Mouse (Mus musculus) embryonic facial prominence, embryonic 12.5 days (tissue): ENCODE results near the gene Serpina3m. TPM values are rescaled to one million over a fixed set of nuclear protein-coding genes. Genes with fewer than 3 reads are reported as not detected.
"Not testable (repeated sequence)": the region's sequence is repeated elsewhere in the genome, so short reads cannot be mapped to it uniquely, and the experiment has no call there.

ENCODE experiments used
- ATAC-seq: fragments of 200-750 bp; cut with Nextera tagmentation; 2 replicates; pipeline ENCODE4 v1.8.0; 2017; ENCODE audit not compliant: insufficient number of reproducible peaks, insufficient read depth, low FRiP score, low TSS enrichment
- H3K27ac ChIP-seq: fragments of 300-500 bp; sonication (generic); 2 replicates; pipeline ENCODE4 v1.5.1; 2016; ENCODE audit warnings: mild to moderate bottlenecking
- H3K27me3 ChIP-seq: fragments of 300-500 bp; sonication (generic); 2 replicates; pipeline ENCODE4 v1.6.1; 2016; ENCODE audit warnings: mild to moderate bottlenecking, moderate library complexity
- H3K36me3 ChIP-seq: fragments of 300-500 bp; sonication (generic); 2 replicates; pipeline ENCODE4 v1.6.1; 2016; ENCODE audit warnings: mild to moderate bottlenecking
- H3K4me1 ChIP-seq: fragments of 300-500 bp; sonication (generic); 2 replicates; pipeline ENCODE4 v1.6.1; 2016
- H3K4me2 ChIP-seq: fragments of 300-500 bp; sonication (generic); replicated peaks from 2 replicates; pipeline ENCODE4 v1.6.1; 2016; ENCODE audit warnings: mild to moderate bottlenecking, moderate library complexity
- H3K4me3 ChIP-seq: fragments of 300-500 bp; sonication (generic); 2 replicates; pipeline ENCODE4 v1.5.1; 2016; ENCODE audit warnings: mild to moderate bottlenecking
- H3K9ac ChIP-seq: fragments of 300-500 bp; sonication (generic); 2 replicates; pipeline ENCODE4 v1.6.1; 2016; ENCODE audit warnings: mild to moderate bottlenecking, moderate library complexity
- H3K9me3 ChIP-seq: fragments of 300-500 bp; sonication (generic); 2 replicates; pipeline ENCODE4 v1.6.1; 2016; ENCODE audit warnings: mild to moderate bottlenecking, moderate library complexity
- WGBS: fragments of 180-500 bp; shearing (Covaris S2); methylation state at CpG from one replicate; pipeline ENCODE4 v1.1.7; 2016; 5-methylcytosine and 5-hydroxymethylcytosine counted together
- polyA plus RNA-seq: library from polyadenylated mRNA; unstranded; fragments of >200 nt; fragmentation: Nextera tagmentation; extraction: Ambion mirVana; gene quantifications from 2 replicates; pipeline ENCODE4 v1.2.1, GENCODE M21; 2016

Gene Serpina3m
- polyA plus RNA-seq, 1 experiment from 2014 or later = not detected

DNA sequence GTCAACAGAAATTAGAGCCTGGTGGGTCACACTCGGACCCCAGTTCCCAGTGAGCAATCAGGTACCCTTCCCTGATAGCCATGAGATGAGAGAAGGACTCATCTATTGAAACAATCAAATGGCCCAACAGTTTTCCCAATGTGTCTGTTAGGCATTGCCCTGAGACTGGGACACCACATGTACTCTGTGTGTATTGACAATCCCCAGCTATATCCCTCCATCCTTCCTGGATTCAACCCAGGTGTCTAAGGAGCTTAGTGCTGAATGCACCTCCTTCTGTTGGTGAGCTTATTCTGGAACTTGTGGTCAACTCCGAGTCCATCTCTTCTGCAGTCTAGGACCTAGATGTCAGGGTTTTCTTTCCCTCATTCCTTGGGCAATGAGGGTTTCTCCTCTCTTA lies 8.8 kb downstream of the Serpina3m start:
- no peak overlapping the region for H3K27ac ChIP-seq
- H3K36me3 ChIP-seq = no peaks in the 10 kb centered on the region
- H3K9ac ChIP-seq = no peak overlapping the region
- H3K27me3 ChIP-seq = no peaks in the 10 kb centered on the region
- no peak overlapping the region for H3K4me3 ChIP-seq
- no peak overlapping the region for H3K4me2 ChIP-seq
- WGBS = 75% methylated on average over 2 of the region's 2 CpGs
- ATAC-seq = no peak
- H3K9me3 ChIP-seq = no peaks in the 10 kb centered on the region
- no peaks in the 10 kb centered on the region for H3K4me1 ChIP-seq

DNA sequence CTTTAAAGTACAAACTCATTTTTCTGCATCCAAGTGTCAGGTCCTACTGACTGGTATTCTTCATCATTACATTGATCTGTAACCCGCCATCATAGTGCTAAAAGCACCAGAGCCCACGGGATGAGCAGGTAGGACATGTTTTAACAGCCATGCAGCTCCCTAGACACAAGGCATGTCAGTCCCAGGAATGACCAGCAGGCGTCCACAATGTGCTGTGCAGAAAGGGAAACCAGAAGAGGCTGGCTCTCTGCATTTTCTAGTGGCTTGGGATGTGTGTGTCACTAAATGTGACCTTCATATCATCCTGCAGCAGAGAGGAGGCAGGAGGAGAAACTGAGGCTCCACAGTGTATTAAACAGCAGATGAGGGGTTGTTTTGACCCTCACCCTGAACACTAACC lies 13.5 kb downstream of the Serpina3m start:
- not testable (repeated sequence) for H3K9me3 ChIP-seq, H3K27me3 ChIP-seq, H3K4me2 ChIP-seq, H3K9ac ChIP-seq, H3K36me3 ChIP-seq, H3K27ac ChIP-seq, H3K4me1 ChIP-seq, H3K4me3 ChIP-seq, ATAC-seq
- 39% methylated on average over 3 of the region's 3 CpGs for WGBS

DNA sequence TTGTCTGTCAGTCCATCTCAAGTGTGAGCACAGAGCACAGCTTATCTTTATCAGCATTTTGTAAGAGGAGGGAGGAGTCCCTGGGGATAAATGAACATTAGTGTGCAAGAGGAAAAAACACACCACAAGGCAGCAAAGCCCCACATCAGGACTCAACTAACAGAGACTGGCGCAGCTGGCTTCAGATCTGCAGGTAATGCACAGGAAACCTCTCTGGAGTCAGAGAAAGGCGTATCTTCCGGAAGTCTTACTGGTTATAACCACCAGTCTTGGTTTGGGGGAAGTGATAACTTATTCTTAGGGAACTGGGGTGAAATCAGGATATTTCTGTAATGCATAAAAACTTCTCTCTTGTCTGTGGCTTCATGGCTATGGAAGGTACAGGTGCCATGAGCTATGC lies 17.7 kb downstream of the Serpina3m start:
- Histone ChIP-seq H3K4me1 (no peaks in the 10 kb centered on the region), H3K9me3 (no peaks in the 10 kb centered on the region), H3K27me3 (no peaks in the 10 kb centered on the region), H3K36me3 (no peaks in the 10 kb centered on the region), H3K27ac (no peak overlapping the region), H3K4me3 (no peak overlapping the region), H3K9ac (no peak overlapping the region), H3K4me2 (no peak overlapping the region)
- 72% methylated on average over 3 of the region's 3 CpGs for WGBS
- ATAC-seq = no peak

DNA sequence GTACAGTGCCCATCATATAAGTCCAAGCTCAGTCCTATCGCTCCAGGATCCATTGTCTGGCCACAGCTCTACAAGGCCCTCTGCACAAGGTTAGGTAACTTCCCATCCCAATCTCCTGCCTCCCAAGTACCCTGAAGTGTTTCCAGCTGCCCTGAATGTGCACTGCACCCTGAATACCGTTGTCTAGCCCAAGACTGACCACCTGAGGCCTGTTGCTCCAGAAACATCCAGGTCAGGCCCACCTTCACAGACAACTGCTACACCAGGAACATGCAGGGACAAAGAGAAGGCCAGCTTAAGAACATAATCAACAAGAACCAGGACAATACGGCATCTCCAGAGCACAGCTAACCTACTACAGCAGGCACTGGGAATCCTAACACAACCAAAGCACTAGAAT lies 31.7 kb downstream of the Serpina3m start:
- Histone ChIP-seq H3K9me3 (no peaks in the 10 kb centered on the region), H3K4me3 (no peak overlapping the region), H3K4me2 (no peak overlapping the region), H3K36me3 (no peaks in the 10 kb centered on the region), H3K27ac (no peak overlapping the region), H3K9ac (no peak overlapping the region), H3K27me3 (no peaks in the 10 kb centered on the region), H3K4me1 (no peaks in the 10 kb centered on the region)
- WGBS = 85% methylated on average over 3 of the region's 3 CpGs
- ATAC-seq = no peak

DNA sequence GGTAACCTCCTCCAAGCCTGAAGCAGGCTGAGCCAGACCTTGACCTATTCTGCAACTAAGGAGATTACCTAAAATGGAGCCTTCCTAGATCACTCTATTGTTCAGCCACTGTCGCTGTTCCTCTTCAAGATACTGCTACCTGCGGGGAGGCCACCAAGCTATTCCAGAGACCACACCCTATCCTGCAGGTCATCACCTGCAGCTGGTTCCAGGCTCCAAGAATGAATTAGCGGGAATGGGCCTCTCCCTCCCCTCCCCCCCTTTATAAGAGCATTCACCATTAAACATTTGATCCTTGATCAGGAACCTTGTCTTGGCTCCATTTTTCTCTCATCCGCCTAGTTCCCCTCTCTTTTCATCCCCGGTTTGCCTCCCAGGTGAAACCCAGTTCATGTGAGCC lies 38.9 kb downstream of the Serpina3m start:
- H3K9ac ChIP-seq, H3K27ac ChIP-seq, H3K36me3 ChIP-seq, H3K9me3 ChIP-seq, H3K4me1 ChIP-seq, ATAC-seq, H3K27me3 ChIP-seq, H3K4me2 ChIP-seq, H3K4me3 ChIP-seq: not testable (repeated sequence)
- WGBS = 69% methylated on average over 5 of the region's 5 CpGs

- ATAC-seq, H3K27me3 ChIP-seq, H3K27ac ChIP-seq, H3K4me3 ChIP-seq, H3K4me1 ChIP-seq, H3K4me2 ChIP-seq, H3K9me3 ChIP-seq, H3K36me3 ChIP-seq, H3K9ac ChIP-seq: not testable (repeated sequence)
- WGBS = 77% methylated on average over 2 of the region's 2 CpGs
Observed at GRCm38 (mm10) chr12:104378351-104378750, 40.1 kb downstream of the Serpina3m start.

- H3K27ac ChIP-seq, H3K4me1 ChIP-seq: not testable (repeated sequence)
- WGBS = 45% methylated on average over 5 of the region's 5 CpGs
Observed at GRCm38 (mm10) chr12:104378815-104379214, 40.5 kb downstream of the Serpina3m start.

DNA sequence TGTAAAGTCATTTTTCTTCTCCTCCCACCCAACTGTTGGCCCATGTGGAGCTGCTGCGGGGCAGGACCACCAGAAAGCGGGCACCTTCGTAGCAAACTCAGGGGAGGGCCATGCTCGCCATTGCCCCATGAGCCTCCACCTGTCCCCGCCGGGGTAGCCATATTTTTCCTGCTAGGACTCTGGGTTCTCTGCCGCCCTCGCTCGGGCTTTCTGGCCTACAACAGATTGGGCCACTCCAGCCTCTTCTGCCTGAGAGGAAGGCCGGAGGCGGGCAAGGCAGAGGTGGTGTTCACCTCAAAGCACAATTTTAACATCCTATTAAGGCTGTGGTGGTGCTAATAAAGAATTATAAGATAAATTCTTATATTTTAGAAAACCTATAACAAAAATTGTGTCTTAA lies 41.6 kb downstream of the Serpina3m start:
- Histone ChIP-seq H3K9ac (no peak overlapping the region), H3K9me3 (no peaks in the 10 kb centered on the region), H3K27ac (no peak overlapping the region), H3K4me1 (no peaks in the 10 kb centered on the region), H3K36me3 (no peaks in the 10 kb centered on the region), H3K4me2 (no peak overlapping the region), H3K27me3 (no peaks in the 10 kb centered on the region), H3K4me3 (no peak overlapping the region)
- no peak for ATAC-seq
- 90% methylated on average over 11 of the region's 11 CpGs for WGBS

More at GRCm38 (mm10) chr12:104378815-104379214, 40.5 kb downstream of the Serpina3m start:
- not testable (repeated sequence) for H3K36me3 ChIP-seq, H3K4me2 ChIP-seq, H3K4me3 ChIP-seq, H3K27me3 ChIP-seq, H3K9me3 ChIP-seq, H3K9ac ChIP-seq, ATAC-seq

DNA sequence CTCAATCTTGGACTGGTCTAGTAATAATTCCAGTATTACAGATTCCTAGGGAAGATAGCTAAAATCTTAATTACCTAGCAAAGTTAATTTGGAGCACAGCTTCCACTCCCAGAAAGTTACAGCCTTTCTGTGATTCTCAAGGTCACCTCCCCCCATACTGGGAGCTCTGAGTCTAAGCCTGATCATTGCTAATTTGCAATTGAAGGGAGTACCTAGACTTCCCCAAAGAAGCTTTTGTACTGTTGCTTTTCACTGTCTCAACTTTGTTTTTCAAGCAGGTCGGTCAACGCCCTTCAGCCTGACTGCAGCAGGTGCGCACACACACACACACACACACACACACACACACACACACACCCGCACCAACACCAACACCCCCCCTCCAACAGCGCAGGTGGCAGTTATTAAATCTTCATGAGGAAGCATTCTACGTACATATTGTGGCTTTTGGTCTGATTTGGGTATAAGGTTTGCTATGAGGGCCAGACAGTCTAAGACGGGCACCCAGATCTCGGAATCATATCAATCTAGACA lies 42.9 kb downstream of the Serpina3m start:
- not testable (repeated sequence) for H3K4me3 ChIP-seq, H3K27ac ChIP-seq, ATAC-seq, H3K4me1 ChIP-seq, H3K9ac ChIP-seq, H3K36me3 ChIP-seq, H3K4me2 ChIP-seq, H3K9me3 ChIP-seq, H3K27me3 ChIP-seq
- 90% methylated on average over 8 of the region's 8 CpGs for WGBS

- H3K4me3 ChIP-seq, H3K4me2 ChIP-seq, H3K9ac ChIP-seq, H3K27me3 ChIP-seq, H3K9me3 ChIP-seq, H3K36me3 ChIP-seq, H3K4me1 ChIP-seq, ATAC-seq, H3K27ac ChIP-seq: not testable (repeated sequence)
Observed at GRCm38 (mm10) chr12:104385987-104386386, 47.7 kb downstream of the Serpina3m start.

GRCm38 (mm10) chr12:104386878-104387277 lies 48.6 kb downstream of the Serpina3m start:
- H3K36me3 ChIP-seq, H3K4me2 ChIP-seq, ATAC-seq, H3K9ac ChIP-seq, H3K9me3 ChIP-seq, H3K27ac ChIP-seq, H3K27me3 ChIP-seq, H3K4me3 ChIP-seq, H3K4me1 ChIP-seq: not testable (repeated sequence)
- WGBS = 56% methylated on average over 2 of the region's 2 CpGs

DNA sequence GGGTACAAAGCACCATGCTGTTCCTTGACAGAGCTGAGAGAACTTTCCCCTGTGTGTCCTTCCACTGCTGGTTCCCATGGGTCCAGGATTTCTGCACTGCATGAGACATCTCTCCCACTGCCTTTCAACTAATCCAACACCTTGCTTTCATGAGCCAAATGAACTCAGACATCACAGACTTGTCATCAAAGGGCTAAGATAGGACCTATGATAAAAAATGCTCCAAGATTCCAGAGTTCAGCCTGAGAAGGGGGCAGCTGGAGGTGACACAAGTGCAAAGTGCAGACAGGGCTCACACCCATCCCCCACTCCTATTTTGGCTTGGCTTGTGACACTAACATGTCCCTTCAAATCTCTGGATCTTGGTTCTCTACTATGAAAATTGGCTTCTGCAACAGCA lies 50.2 kb downstream of the Serpina3m start:
- Histone ChIP-seq H3K9me3 (no peaks in the 10 kb centered on the region), H3K9ac (no peak overlapping the region), H3K27ac (no peak overlapping the region), H3K27me3 (no peaks in the 10 kb centered on the region), H3K4me2 (no peak overlapping the region), H3K4me1 (no peaks in the 10 kb centered on the region), H3K4me3 (no peak overlapping the region), H3K36me3 (no peaks in the 10 kb centered on the region)
- ATAC-seq = no peak

GRCm38 (mm10) chr12:104391057-104391456 lies 52.8 kb downstream of the Serpina3m start:
- not testable (repeated sequence) for H3K27me3 ChIP-seq, H3K4me1 ChIP-seq, H3K9ac ChIP-seq, H3K4me2 ChIP-seq, H3K9me3 ChIP-seq, ATAC-seq, H3K4me3 ChIP-seq, H3K36me3 ChIP-seq, H3K27ac ChIP-seq
- 64% methylated on average over 2 of the region's 2 CpGs for WGBS
